Mouse (Mus musculus): ENCODE data around the gene Anapc11. TPM values are rescaled to one million over a fixed set of nuclear protein-coding genes. Genes with fewer than 3 reads are reported as not detected.

Gene Anapc11
- polyA plus RNA-seq, 1 experiment from 2014 or later: 200 TPM

Small RNA genes lying within 50 kb of the gene (microRNA-seq; reads per million reads assigned to microRNA genes)
- gene Mir6936 (ENCODE audit: insufficient number of aligned reads): 5.0 reads per million

Other genes with a start within 250 kb of the Anapc11 start
- 2,808 and 3,088 TPM in 2 replicates for gene Actg1, start 249.9 kb upstream of the Anapc11 start, polyA plus RNA-seq (2014; fragmentation: Nextera tagmentation; extraction: Ambion mirVana)
- gene Fscn2, start 236.9 kb upstream of the Anapc11 start, polyA plus RNA-seq (2014; fragmentation: Nextera tagmentation; extraction: Ambion mirVana): 1.0 TPM in 1 of 2 replicates, not detected in the other
- gene Faap100, start 219.7 kb upstream of the Anapc11 start, polyA plus RNA-seq (2014; fragmentation: Nextera tagmentation; extraction: Ambion mirVana): 33.8 and 39.8 TPM in 2 replicates
- gene Nploc4, start 160.7 kb upstream of the Anapc11 start, polyA plus RNA-seq (2014; fragmentation: Nextera tagmentation; extraction: Ambion mirVana): 52.4 and 56.4 TPM in 2 replicates
- 0.19 TPM in 1 of 2 replicates, not detected in the other for gene Tspan10, start 155.8 kb upstream of the Anapc11 start, polyA plus RNA-seq (2014; fragmentation: Nextera tagmentation; extraction: Ambion mirVana)
- 0.21 and 0.59 TPM in 2 replicates for gene Pde6g, start 144.9 kb upstream of the Anapc11 start, polyA plus RNA-seq (2014; fragmentation: Nextera tagmentation; extraction: Ambion mirVana)
- 11.3 and 11.6 TPM in 2 replicates for gene Oxld1, start 140.4 kb upstream of the Anapc11 start, polyA plus RNA-seq (2014; fragmentation: Nextera tagmentation; extraction: Ambion mirVana)
- gene Ccdc137, start 140.3 kb upstream of the Anapc11 start, polyA plus RNA-seq (2014; fragmentation: Nextera tagmentation; extraction: Ambion mirVana): 30.3 and 33.8 TPM in 2 replicates
- 50.1 and 54.2 TPM in 2 replicates for gene Arl16, start 130.8 kb upstream of the Anapc11 start, polyA plus RNA-seq (2014; fragmentation: Nextera tagmentation; extraction: Ambion mirVana)
- gene Mrpl12, start 113.8 kb upstream of the Anapc11 start, polyA plus RNA-seq (2014; fragmentation: Nextera tagmentation; extraction: Ambion mirVana): 152 and 160 TPM in 2 replicates
- gene Slc25a10, start 106.6 kb upstream of the Anapc11 start, polyA plus RNA-seq (2014; fragmentation: Nextera tagmentation; extraction: Ambion mirVana): 50.9 and 57.5 TPM in 2 replicates
- 0.35 TPM in 1 of 2 replicates, not detected in the other for gene Gcgr, start 67.7 kb upstream of the Anapc11 start, polyA plus RNA-seq (2014; fragmentation: Nextera tagmentation; extraction: Ambion mirVana)
- 213 and 247 TPM in 2 replicates for gene Mcrip1, start 48.7 kb upstream of the Anapc11 start, polyA plus RNA-seq (2014; fragmentation: Nextera tagmentation; extraction: Ambion mirVana)
- gene Ppp1r27, start 47.3 kb upstream of the Anapc11 start, polyA plus RNA-seq (2014; fragmentation: Nextera tagmentation; extraction: Ambion mirVana): not detected in 2 replicates
- gene P4hb, start 25.2 kb upstream of the Anapc11 start, polyA plus RNA-seq (2014; fragmentation: Nextera tagmentation; extraction: Ambion mirVana): 439 and 476 TPM in 2 replicates
- 621 and 667 TPM in 2 replicates for gene Arhgdia, start 16.8 kb upstream of the Anapc11 start, polyA plus RNA-seq (2014; fragmentation: Nextera tagmentation; extraction: Ambion mirVana)
- gene Alyref, start 56 bp upstream of the Anapc11 start, polyA plus RNA-seq (2014; fragmentation: Nextera tagmentation; extraction: Ambion mirVana): 808 and 816 TPM in 2 replicates
- gene Npb, start 10.1 kb downstream of the Anapc11 start, polyA plus RNA-seq (2014; fragmentation: Nextera tagmentation; extraction: Ambion mirVana): not detected in 2 replicates
- gene Pcyt2, start 19.5 kb downstream of the Anapc11 start, polyA plus RNA-seq (2014; fragmentation: Nextera tagmentation; extraction: Ambion mirVana): 126 and 134 TPM in 2 replicates
- gene Sirt7, start 26.8 kb downstream of the Anapc11 start, polyA plus RNA-seq (2014; fragmentation: Nextera tagmentation; extraction: Ambion mirVana): 37.8 and 41.1 TPM in 2 replicates
- gene Mafg, start 35.2 kb downstream of the Anapc11 start, polyA plus RNA-seq (2014; fragmentation: Nextera tagmentation; extraction: Ambion mirVana): 25.5 and 26.4 TPM in 2 replicates
- 33.7 and 36.9 TPM in 2 replicates for gene Pycr1, start 45.3 kb downstream of the Anapc11 start, polyA plus RNA-seq (2014; fragmentation: Nextera tagmentation; extraction: Ambion mirVana)
- 0.51 TPM in 1 of 2 replicates, not detected in the other for gene Myadml2, start 49.7 kb downstream of the Anapc11 start, polyA plus RNA-seq (2014; fragmentation: Nextera tagmentation; extraction: Ambion mirVana)
- gene Notum, start 62.8 kb downstream of the Anapc11 start, polyA plus RNA-seq (2014; fragmentation: Nextera tagmentation; extraction: Ambion mirVana): 0.61 and 1.3 TPM in 2 replicates
- gene Aspscr1, start 74.6 kb downstream of the Anapc11 start, polyA plus RNA-seq (2014; fragmentation: Nextera tagmentation; extraction: Ambion mirVana): 129 and 133 TPM in 2 replicates
- gene Cenpx, start 115.3 kb downstream of the Anapc11 start, polyA plus RNA-seq (2014; fragmentation: Nextera tagmentation; extraction: Ambion mirVana): 121 and 130 TPM in 2 replicates
- gene Lrrc45, start 115.5 kb downstream of the Anapc11 start, polyA plus RNA-seq (2014; fragmentation: Nextera tagmentation; extraction: Ambion mirVana): 53.3 and 54.4 TPM in 2 replicates
- gene Rac3, start 123.0 kb downstream of the Anapc11 start, polyA plus RNA-seq (2014; fragmentation: Nextera tagmentation; extraction: Ambion mirVana): 7.5 and 10.6 TPM in 2 replicates
- 10.8 and 11.8 TPM in 2 replicates for gene Dcxr, start 128.9 kb downstream of the Anapc11 start, polyA plus RNA-seq (2014; fragmentation: Nextera tagmentation; extraction: Ambion mirVana)
- 1.8 TPM in 1 of 2 replicates, not detected in the other for gene Cbr2, start 133.7 kb downstream of the Anapc11 start, polyA plus RNA-seq (2014; fragmentation: Nextera tagmentation; extraction: Ambion mirVana)
- gene Hmga1b, start 164.4 kb downstream of the Anapc11 start, polyA plus RNA-seq (2014; fragmentation: Nextera tagmentation; extraction: Ambion mirVana): 7.6 and 8.3 TPM in 2 replicates
- 45.4 and 48.3 TPM in 2 replicates for gene Rfng, start 185.8 kb downstream of the Anapc11 start, polyA plus RNA-seq (2014; fragmentation: Nextera tagmentation; extraction: Ambion mirVana)
- gene Gps1, start 185.9 kb downstream of the Anapc11 start, polyA plus RNA-seq (2014; fragmentation: Nextera tagmentation; extraction: Ambion mirVana): 271 and 304 TPM in 2 replicates
- gene Dus1l, start 198.0 kb downstream of the Anapc11 start, polyA plus RNA-seq (2014; fragmentation: Nextera tagmentation; extraction: Ambion mirVana): 71.7 and 80.3 TPM in 2 replicates
- 139 and 140 TPM in 2 replicates for gene Fasn, start 226.1 kb downstream of the Anapc11 start, polyA plus RNA-seq (2014; fragmentation: Nextera tagmentation; extraction: Ambion mirVana)

Data from forebrain, embryonic 11.5 days (tissue).